Mouse (Mus musculus) gastrocnemius, postnatal 10 days (tissue): ENCODE results near the gene Nup210. TPM values are rescaled to one million over a fixed set of nuclear protein-coding genes. Genes with fewer than 3 reads are reported as not detected.

Experiments used
- total RNA-seq, 2 experiments: library from RNA; stranded (reverse); gene quantifications; 2 replicates each; pipeline ENCODE4 v1.2.3; 2021

The Nup210 gene
- total RNA-seq, 2 experiments from 2014 or later = 20.6 to 27.9 TPM

Other genes with a start within 250 kb of the Nup210 start
- 10 to 100 TPM; 58.8 to 71.1 TPM for gene Iqsec1, start 128.1 kb downstream of the Nup210 start, total RNA-seq
- 10 to 100 TPM; 14.1 to 17.2 TPM for gene Hdac11, start 39.8 kb upstream of the Nup210 start, total RNA-seq
- gene Fbln2, start 95.6 kb upstream of the Nup210 start, total RNA-seq = 10 to 100 TPM; 63.3 to 73.2 TPM